In the genomic region with DNA sequence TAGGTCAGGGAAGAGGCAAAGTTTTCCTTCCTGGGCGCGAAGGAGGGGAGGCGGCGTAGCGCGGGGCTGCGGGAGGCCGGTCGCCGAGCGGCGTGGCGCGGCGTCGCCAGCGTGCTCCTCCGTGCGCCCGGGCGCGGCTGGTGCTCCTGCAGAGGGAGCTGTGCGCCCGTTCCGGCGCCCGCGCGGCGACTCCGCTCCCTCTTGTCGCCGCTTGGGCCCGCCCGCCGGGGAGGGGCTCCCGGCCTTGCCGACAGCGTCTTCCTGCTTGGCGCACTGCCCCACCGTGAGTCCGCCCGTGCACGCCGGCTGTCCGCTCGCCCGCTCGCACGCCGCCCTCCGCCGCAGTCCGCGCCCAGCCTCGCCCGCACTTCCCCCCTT, we compare ENCODE assay signal across 8 mouse cellular contexts. TPM values are rescaled to one million over a fixed set of nuclear protein-coding genes. Genes with fewer than 3 reads are reported as not detected.
DNase-seq lines count a peak whose midpoint lies in the region; ATAC-seq and TF ChIP-seq lines count a peak whose summit lies in the region.

A gene (plus strand): TSS at position 273 of the 378 bp plus-strand sequence.

- DNase-seq in heart, adult 9 months (ENCODE audit: low spot score in 2 of 2) = peak; percentile 91 to 94
- DNase-seq in kidney, adult 9 months = peak; percentile 93
- peak; percentile 90 for DNase-seq in liver
- DNase-seq in monocyte, adult 2 months (ENCODE audit: low read depth in 1 of 2, low spot score in 2 of 2) = peak; percentile 60 to 73
- peak; percentile 77 to 82 for DNase-seq in spleen, postnatal 14 days (ENCODE audit: low spot score in 2 of 2)

- H3K4me2 ChIP-seq in embryonic facial prominence, embryonic 15.5 days (replicated peaks) = peak within 1 kb of the TSS; percentile 71

- peaks cover 56% of the 10 kb centered on the region for H3K79me2 ChIP-seq in C2C12 (ENCODE audit: control insufficient read depth, insufficient read depth)

- H3K27me3 ChIP-seq in C2C12 (ENCODE audit: control insufficient read depth, insufficient read depth, insufficient read length) = no peaks in the 10 kb centered on the region
- H3K27me3 ChIP-seq in embryonic facial prominence, embryonic 15.5 days = no peaks in the 10 kb centered on the region

- TF ChIP-seq CTCF in C2C12 (IDR thresholded peaks at IDR 0.05; ENCODE audit: control insufficient read depth, insufficient read depth, insufficient read length) = peak; percentile 99
- no peak for TF ChIP-seq CTCF in bone marrow macrophage, adult 2 months (IDR thresholded peaks at IDR 0.05; ENCODE audit: low read depth, low read length)

- peaks cover 11% of the 10 kb centered on the region for H3K36me3 ChIP-seq in C2C12 (ENCODE audit: control insufficient read depth, insufficient read depth)
- H3K36me3 ChIP-seq in embryonic facial prominence, embryonic 15.5 days = no peaks in the 10 kb centered on the region

- peaks cover 47% of the 10 kb centered on the region for H3K79me3 ChIP-seq in C2C12 (ENCODE audit: low read depth)

- WGBS in embryonic facial prominence, embryonic 15.5 days = under 1% methylated on average over 45 of the region's 57 CpGs

- H3K4me3 ChIP-seq in C2C12 (ENCODE audit: insufficient read depth, poor library complexity, severe bottlenecking) = peak within 1 kb of the TSS; percentile 98
- peak within 1 kb of the TSS; percentile 85 for H3K4me3 ChIP-seq in bone marrow macrophage, adult 2 months (ENCODE audit: insufficient read depth, low read length)
- H3K4me3 ChIP-seq in embryonic facial prominence, embryonic 15.5 days (replicated peaks) = peak within 1 kb of the TSS; percentile 72

- no peaks in the 10 kb centered on the region for H3K9me3 ChIP-seq in embryonic facial prominence, embryonic 15.5 days (replicated peaks)

- H3K4me1 ChIP-seq in bone marrow macrophage, adult 2 months (ENCODE audit: control insufficient read depth, insufficient read depth, low read length) = peaks cover 17% of the 10 kb centered on the region
- peaks cover 15% of the 10 kb centered on the region for H3K4me1 ChIP-seq in embryonic facial prominence, embryonic 15.5 days

- peak within 1 kb of the TSS; percentile 84 for H3ac ChIP-seq in C2C12 (ENCODE audit: control insufficient read depth, insufficient read length, low read depth)

- H3K9ac ChIP-seq in embryonic facial prominence, embryonic 15.5 days = peak within 1 kb of the TSS; percentile 70

- peak within 1 kb of the TSS; percentile 59 for H3K27ac ChIP-seq in bone marrow macrophage, adult 2 months (ENCODE audit: insufficient read depth, low read depth, low read length)
- peak within 1 kb of the TSS; percentile 79 for H3K27ac ChIP-seq in embryonic facial prominence, embryonic 15.5 days (replicated peaks)

- TF ChIP-seq POLR2A in bone marrow macrophage, adult 2 months (IDR thresholded peaks at IDR 0.05; ENCODE audit: borderline replicate concordance, low read depth, low read length) = no peak

- ATAC-seq in embryonic facial prominence, embryonic 15.5 days (ENCODE audit: insufficient number of reproducible peaks, low FRiP score, low TSS enrichment, low read depth) = peak; percentile 95

TF ChIP-seq in C2C12, 6 proteins besides CTCF, POLR2A, EP300 and RAD21:
- no peak for TF ChIP-seq CEBPB (IDR thresholded peaks at IDR 0.05; ENCODE audit: low read depth)
- TF ChIP-seq MAX (IDR thresholded peaks at IDR 0.05) = peak; percentile 93
- no peak for TF ChIP-seq USF1 (IDR thresholded peaks at IDR 0.05; ENCODE audit: low read depth)

RNA-seq across cellular contexts. Expression of the gene that starts here (rescaled TPM):
- polyA plus RNA-seq in C2C12 (2012; fragmentation: generic; extraction: Trizol) = 49.2 TPM
- polyA plus RNA-seq in bone marrow macrophage, adult 2 months (2012; ENCODE audit: insufficient read depth, insufficient read length, missing spikeins) = 5.5 and 6.2 TPM in 2 replicates
- 20.2 and 20.4 TPM in 2 replicates for polyA plus RNA-seq in embryonic facial prominence, embryonic 15.5 days (2015; fragmentation: Nextera tagmentation; extraction: Ambion mirVana)

Comparison
In these comparisons a context has a peak if more than half of its experiments do, and no peak if none do; other contexts are left out.
1. Peak in every context shown above with its lines: DNase-seq, ATAC-seq, H3K4me3 ChIP-seq and H3K27ac ChIP-seq.